Mouse (Mus musculus): ENCODE data around the gene Hoxa9.

Hoxa9 gene

GRCm38 (mm10) chr6:52204050-52204752 is 26.7 kb downstream of the Hoxa9 start, which contains the start of gene Hoxa5:
Gene Hoxa5, minus strand, starts transcription at chr6:52204587.
- no peak for DNase-seq (ENCODE audit: low spot score in 2 of 2)

GRCm38 (mm10) chr6:52203371-52204049 is 27.4 kb downstream of the Hoxa9 start:
- no peak for DNase-seq (ENCODE audit: low spot score in 2 of 2)

- no peak for DNase-seq (ENCODE audit: low spot score in 2 of 2)
Measured at GRCm38 (mm10) chr6:52203121-52203370, 27.8 kb downstream of the Hoxa9 start.

- DNase-seq (ENCODE audit: low spot score in 2 of 2) = no peak
Measured at GRCm38 (mm10) chr6:52202362-52203120, 28.3 kb downstream of the Hoxa9 start.

GRCm38 (mm10) chr6:52201269-52201668 is 29.6 kb downstream of the Hoxa9 start:
- DNase-seq (ENCODE audit: low spot score in 2 of 2) = no peak

GRCm38 (mm10) chr6:52200751-52201250 is 30.1 kb downstream of the Hoxa9 start:
- no peak for DNase-seq (ENCODE audit: low spot score in 2 of 2)

GRCm38 (mm10) chr6:52200073-52200750 is 30.7 kb downstream of the Hoxa9 start:
- no peak for DNase-seq (ENCODE audit: low spot score in 2 of 2)

- DNase-seq (ENCODE audit: low spot score in 2 of 2) = no peak
Measured at GRCm38 (mm10) chr6:52197271-52197670, 33.6 kb downstream of the Hoxa9 start.

- no peak for DNase-seq (ENCODE audit: low spot score in 2 of 2)
Measured at GRCm38 (mm10) chr6:52196811-52197210, 34.1 kb downstream of the Hoxa9 start.

- no peak for DNase-seq (ENCODE audit: low spot score in 2 of 2)
Measured at GRCm38 (mm10) chr6:52194690-52195089, 36.2 kb downstream of the Hoxa9 start.

GRCm38 (mm10) chr6:52191860-52192550 is 38.9 kb downstream of the Hoxa9 start:
- peak; percentile 75 to 87 for DNase-seq (ENCODE audit: low spot score in 2 of 2)

GRCm38 (mm10) chr6:52190906-52191810 is 39.7 kb downstream of the Hoxa9 start, which contains the start of gene Hoxa4:
Gene Hoxa4, minus strand, starts transcription at chr6:52191753.
- no peak for DNase-seq (ENCODE audit: low spot score in 2 of 2)

GRCm38 (mm10) chr6:52190410-52190809 is 40.5 kb downstream of the Hoxa9 start:
- DNase-seq (ENCODE audit: low spot score in 2 of 2) = no peak

GRCm38 (mm10) chr6:52189909-52190308 is 41.0 kb downstream of the Hoxa9 start:
- DNase-seq (ENCODE audit: low spot score in 2 of 2) = no peak

GRCm38 (mm10) chr6:52189172-52189591 is 41.7 kb downstream of the Hoxa9 start:
- no peak for DNase-seq (ENCODE audit: low spot score in 2 of 2)

- no peak for DNase-seq (ENCODE audit: low spot score in 2 of 2)
Measured at GRCm38 (mm10) chr6:52186500-52186899, 44.4 kb downstream of the Hoxa9 start.

GRCm38 (mm10) chr6:52185834-52186233 is 45.1 kb downstream of the Hoxa9 start:
- no peak for DNase-seq (ENCODE audit: low spot score in 2 of 2)

GRCm38 (mm10) chr6:52185222-52185621 is 45.7 kb downstream of the Hoxa9 start:
- no peak for DNase-seq (ENCODE audit: low spot score in 2 of 2)

GRCm38 (mm10) chr6:52184668-52185067 is 46.2 kb downstream of the Hoxa9 start:
- DNase-seq (ENCODE audit: low spot score in 2 of 2) = no peak

Data from urinary bladder, postnatal 36 days (tissue).